Mouse (Mus musculus): ENCODE measurements around the gene Suds3. TPM values are rescaled to one million over a fixed set of nuclear protein-coding genes. Genes with fewer than 3 reads are reported as not detected.

Suds3 gene
- 100 to 1,000 TPM in 1 of 26 experiments, 10 to 100 TPM in 25; 16.4 to 115 (median 53.8) TPM for total RNA-seq (2018; cell fraction: chromatin; rRNA removed)
- total RNA-seq (2018; cell fraction: cytosol; rRNA removed), result 10 to 100 TPM; 33.5 to 56.0 (median 44.2) TPM
- 10 to 100 TPM; 19.6 to 83.1 (median 39.0) TPM for total RNA-seq (2018; cell fraction: nucleus; rRNA removed)
- 50.8 to 76.9 TPM (median 59.2 TPM) in 3 replicates for polyA plus RNA-seq (2018)

DNA sequence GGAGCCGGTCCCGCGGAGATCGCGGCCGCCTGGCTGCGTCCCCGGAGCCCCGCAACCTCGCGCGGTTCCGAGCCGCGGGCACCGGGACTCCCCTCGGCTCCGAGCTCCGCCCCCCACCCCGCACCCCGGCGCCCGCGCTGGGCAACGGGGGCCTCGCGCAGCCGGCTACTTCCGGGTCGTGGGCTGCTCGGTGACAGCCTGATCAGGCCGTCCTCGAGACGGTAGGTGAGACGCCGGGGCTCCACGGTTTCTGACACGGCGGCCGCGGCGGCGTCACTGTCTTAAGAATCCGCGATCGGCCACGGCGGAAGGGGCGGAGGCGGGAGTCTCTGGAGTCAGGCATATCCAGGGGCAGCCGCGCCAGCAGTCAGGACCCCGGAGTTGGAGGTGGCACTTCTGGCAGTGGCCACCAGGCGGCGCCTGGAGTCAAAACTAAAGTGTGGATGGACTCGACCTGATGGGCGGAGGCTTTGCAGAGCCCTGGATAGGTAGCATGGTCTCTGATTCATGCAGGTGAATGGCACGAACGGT is at the start of gene Suds3:
Gene Suds3, minus strand, starts transcription at position 278 of the 531 bp plus-strand sequence.
- H3K36me3 ChIP-seq (ENCODE audit: inconsistent target), result peaks cover 20% of the 10 kb centered on the region
- WGBS (ENCODE audit: missing documents), result under 1% methylated on average over 52 of the region's 59 CpGs
- peak within 1 kb of the TSS; percentile 69 for H3K27ac ChIP-seq
- peaks cover 46% of the 10 kb centered on the region for H3K79me2 ChIP-seq (ENCODE audit: inconsistent target)
- H3K4me3 ChIP-seq (ENCODE audit: inconsistent target), result peak within 1 kb of the TSS; percentile 98

DNA sequence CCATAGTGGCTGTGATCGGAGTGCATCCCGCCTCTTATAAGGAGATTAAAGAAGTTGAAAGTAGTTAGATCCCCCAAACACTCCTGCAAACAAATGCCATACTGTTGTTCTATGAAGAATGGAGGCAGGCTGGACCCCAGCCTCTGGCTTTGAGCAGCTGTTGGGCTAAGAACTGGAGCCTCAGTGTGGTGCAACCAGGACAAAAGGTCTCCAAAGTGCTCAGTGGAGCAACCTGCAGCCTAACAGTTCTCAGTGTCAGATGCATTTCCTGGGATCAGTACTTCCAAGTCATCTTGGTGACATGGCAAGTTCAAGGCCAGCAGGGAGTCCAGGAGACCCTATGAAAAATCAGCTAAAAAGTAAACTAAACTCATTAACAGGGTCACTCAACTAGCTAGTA is 49.0 kb upstream of the Suds3 start:
- Histone ChIP-seq H3K4me3 (ENCODE audit: inconsistent target) (no peak overlapping the region), H3K27ac (peak overlapping the region; percentile 19; the same call in 1 of the 2 replicates), H3K36me3 (ENCODE audit: inconsistent target) (peaks cover 38% of the 10 kb centered on the region), H3K79me2 (ENCODE audit: inconsistent target) (peaks cover 100% of the 10 kb centered on the region)
- WGBS (ENCODE audit: missing documents), result 83% methylated on average over 2 of the region's 2 CpGs

DNA sequence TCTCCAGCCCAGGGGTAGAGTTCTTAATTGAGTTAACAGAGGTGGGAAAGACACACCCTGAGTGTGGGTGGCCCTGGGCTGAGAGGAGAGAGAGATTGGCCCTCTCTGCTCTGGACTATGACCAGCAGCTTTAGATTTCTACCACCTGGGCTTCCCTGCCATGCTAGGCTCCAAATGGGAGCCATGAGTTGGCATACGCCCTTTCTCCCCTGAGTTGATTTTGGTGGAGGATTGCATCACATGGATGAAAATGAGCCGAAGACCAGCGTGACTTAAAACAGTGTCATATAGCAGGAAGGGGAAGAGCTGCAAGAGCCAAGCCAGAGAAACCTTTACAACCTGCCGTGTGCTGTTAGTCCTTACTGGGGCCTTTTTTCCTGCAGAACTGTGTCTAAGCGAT is 48.6 kb upstream of the Suds3 start:
- H3K79me2 ChIP-seq (ENCODE audit: inconsistent target), result peaks cover 98% of the 10 kb centered on the region
- H3K27ac ChIP-seq, result peak overlapping the region; percentile 19; the same call in 1 of the 2 replicates
- no peak overlapping the region for H3K4me3 ChIP-seq (ENCODE audit: inconsistent target)
- H3K36me3 ChIP-seq (ENCODE audit: inconsistent target), result peaks cover 38% of the 10 kb centered on the region
- 33% methylated on average over 5 of the region's 5 CpGs for WGBS (ENCODE audit: missing documents)

DNA sequence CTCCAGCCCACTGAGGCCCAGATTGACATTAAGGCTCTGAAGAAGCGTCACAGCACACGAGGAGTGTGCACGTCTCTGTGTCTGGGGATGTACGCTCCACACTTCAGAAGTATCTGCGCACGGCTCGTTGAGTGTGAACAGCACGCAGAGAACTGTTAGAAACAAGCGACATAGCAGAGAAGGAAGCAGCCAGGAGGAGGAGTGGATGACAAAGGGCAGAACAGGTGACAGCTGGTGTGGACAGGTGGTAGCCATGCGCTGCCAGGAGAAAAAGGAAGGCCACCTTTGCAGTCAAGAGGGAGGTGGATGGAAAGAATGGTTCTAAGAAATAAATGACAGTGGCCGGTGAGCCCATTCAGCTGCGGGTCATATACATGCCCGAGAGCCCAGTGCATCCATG is 47.9 kb upstream of the Suds3 start:
- Histone ChIP-seq H3K79me2 (ENCODE audit: inconsistent target) (peaks cover 90% of the 10 kb centered on the region), H3K27ac (no peak overlapping the region), H3K4me3 (ENCODE audit: inconsistent target) (no peak overlapping the region), H3K36me3 (ENCODE audit: inconsistent target) (peaks cover 38% of the 10 kb centered on the region)
- 98% methylated on average over 13 of the region's 13 CpGs for WGBS (ENCODE audit: missing documents)

GRCm38 (mm10) chr5:117160499-117160898 is 44.6 kb upstream of the Suds3 start:
- Histone ChIP-seq H3K4me3 (ENCODE audit: inconsistent target) (no peak overlapping the region), H3K79me2 (ENCODE audit: inconsistent target) (peaks cover 83% of the 10 kb centered on the region), H3K27ac (peak overlapping the region; percentile 94), H3K36me3 (ENCODE audit: inconsistent target) (peaks cover 16% of the 10 kb centered on the region)
- WGBS (ENCODE audit: missing documents), result 91% methylated on average over 10 of the region's 10 CpGs

- H3K27ac ChIP-seq, result peak overlapping the region; percentile 94
- no peak overlapping the region for H3K4me3 ChIP-seq (ENCODE audit: inconsistent target)
These were observed 43.9 kb upstream of the Suds3 start for GRCm38 (mm10) chr5:117159805-117160291.

GRCm38 (mm10) chr5:117159326-117159725 is 43.4 kb upstream of the Suds3 start:
- Histone ChIP-seq H3K27ac (peak overlapping the region; percentile 94), H3K36me3 (ENCODE audit: inconsistent target) (peaks cover 5% of the 10 kb centered on the region), H3K79me2 (ENCODE audit: inconsistent target) (peaks cover 83% of the 10 kb centered on the region), H3K4me3 (ENCODE audit: inconsistent target) (no peak overlapping the region)
- 40% methylated on average over 7 of the region's 8 CpGs for WGBS (ENCODE audit: missing documents)

More at GRCm38 (mm10) chr5:117159805-117160291, 43.9 kb upstream of the Suds3 start:
- H3K79me2 ChIP-seq (ENCODE audit: inconsistent target), result peaks cover 83% of the 10 kb centered on the region
- WGBS (ENCODE audit: missing documents), result 42% methylated on average over 6 of the region's 6 CpGs
- peaks cover 9% of the 10 kb centered on the region for H3K36me3 ChIP-seq (ENCODE audit: inconsistent target)

DNA sequence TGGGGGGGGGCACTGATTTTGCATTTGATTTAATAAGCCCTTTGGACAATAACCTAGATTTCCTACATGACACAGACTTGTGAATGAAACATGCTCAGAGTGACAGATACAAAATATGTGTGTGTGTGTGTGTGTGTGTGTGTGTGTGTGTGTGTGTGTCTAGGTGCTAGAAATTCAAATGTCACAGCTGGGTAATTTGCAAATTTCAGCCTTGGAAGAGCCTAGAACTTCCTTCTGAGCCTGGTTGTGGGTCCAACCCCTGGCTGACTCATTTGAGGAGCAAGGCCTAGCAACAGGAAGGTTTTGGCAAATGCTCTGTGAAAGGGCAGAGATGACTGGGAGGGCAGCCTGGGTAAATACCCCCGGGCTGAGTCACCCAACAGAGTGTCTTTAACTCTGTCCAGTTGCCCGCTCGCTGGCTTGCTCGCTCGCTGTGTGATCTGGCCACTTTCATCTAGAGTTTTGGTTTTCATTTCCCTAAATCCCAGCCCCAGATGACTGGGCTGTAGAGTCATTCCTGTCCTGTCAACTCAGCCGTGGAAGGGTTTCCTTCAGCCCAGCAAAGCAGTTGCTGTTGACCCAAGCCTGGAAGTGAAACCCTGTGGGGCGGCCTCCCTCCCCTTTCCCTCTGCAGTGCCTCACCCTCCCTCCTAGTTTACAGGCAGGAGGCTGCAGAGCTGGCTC is 42.6 kb upstream of the Suds3 start:
- WGBS (ENCODE audit: missing documents), result under 1% methylated on average over 6 of the region's 7 CpGs
- H3K27ac ChIP-seq, result peak overlapping the region; percentile 94
- H3K36me3 ChIP-seq (ENCODE audit: inconsistent target), result peaks cover 5% of the 10 kb centered on the region
- no peak overlapping the region for H3K4me3 ChIP-seq (ENCODE audit: inconsistent target)
- H3K79me2 ChIP-seq (ENCODE audit: inconsistent target), result peaks cover 83% of the 10 kb centered on the region

DNA sequence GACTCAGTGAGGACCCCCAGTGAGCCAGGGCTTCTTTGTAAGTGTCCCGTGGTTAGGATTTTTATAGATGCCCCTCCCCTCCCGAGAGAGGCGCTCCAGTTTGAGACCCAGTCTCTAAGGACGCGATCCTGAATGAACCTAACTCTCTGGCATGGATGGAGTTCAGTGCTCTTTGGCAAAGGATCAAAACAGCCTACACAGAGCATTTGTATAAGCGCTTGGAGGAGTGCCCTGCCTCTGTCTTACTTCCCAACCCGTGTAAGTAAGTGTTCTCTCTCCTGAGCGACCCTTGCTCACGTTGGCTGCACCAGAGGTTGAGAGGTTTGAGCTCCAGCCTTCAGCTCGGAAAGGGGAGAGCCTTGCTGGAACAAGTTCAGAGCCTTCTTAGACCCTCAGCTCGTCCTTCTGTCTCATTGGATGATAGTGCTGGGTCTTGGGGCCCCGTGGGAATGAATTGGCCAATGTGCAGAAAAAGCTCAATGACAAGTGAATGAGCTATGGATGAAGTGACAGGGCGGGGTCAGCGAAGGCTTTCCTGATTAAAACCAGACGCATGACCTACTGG is 37.7 kb upstream of the Suds3 start:
- Histone ChIP-seq H3K36me3 (ENCODE audit: inconsistent target) (peaks cover 19% of the 10 kb centered on the region), H3K27ac (no peak overlapping the region), H3K4me3 (ENCODE audit: inconsistent target) (no peak overlapping the region), H3K79me2 (ENCODE audit: inconsistent target) (peaks cover 92% of the 10 kb centered on the region)
- 95% methylated on average over 15 of the region's 15 CpGs for WGBS (ENCODE audit: missing documents)

GRCm38 (mm10) chr5:117152944-117153343 is 37.0 kb upstream of the Suds3 start:
- Histone ChIP-seq H3K27ac (no peak overlapping the region), H3K79me2 (ENCODE audit: inconsistent target) (peaks cover 98% of the 10 kb centered on the region), H3K4me3 (ENCODE audit: inconsistent target) (no peak overlapping the region), H3K36me3 (ENCODE audit: inconsistent target) (peaks cover 19% of the 10 kb centered on the region)

- Histone ChIP-seq H3K4me3 (ENCODE audit: inconsistent target) (no peak overlapping the region), H3K79me2 (ENCODE audit: inconsistent target) (peaks cover 97% of the 10 kb centered on the region), H3K36me3 (ENCODE audit: inconsistent target) (peaks cover 19% of the 10 kb centered on the region), H3K27ac (peak overlapping the region; percentile 84)
- 76% methylated on average over 5 of the region's 5 CpGs for WGBS (ENCODE audit: missing documents)
These were observed 34.2 kb upstream of the Suds3 start for GRCm38 (mm10) chr5:117150068-117150467.

DNA sequence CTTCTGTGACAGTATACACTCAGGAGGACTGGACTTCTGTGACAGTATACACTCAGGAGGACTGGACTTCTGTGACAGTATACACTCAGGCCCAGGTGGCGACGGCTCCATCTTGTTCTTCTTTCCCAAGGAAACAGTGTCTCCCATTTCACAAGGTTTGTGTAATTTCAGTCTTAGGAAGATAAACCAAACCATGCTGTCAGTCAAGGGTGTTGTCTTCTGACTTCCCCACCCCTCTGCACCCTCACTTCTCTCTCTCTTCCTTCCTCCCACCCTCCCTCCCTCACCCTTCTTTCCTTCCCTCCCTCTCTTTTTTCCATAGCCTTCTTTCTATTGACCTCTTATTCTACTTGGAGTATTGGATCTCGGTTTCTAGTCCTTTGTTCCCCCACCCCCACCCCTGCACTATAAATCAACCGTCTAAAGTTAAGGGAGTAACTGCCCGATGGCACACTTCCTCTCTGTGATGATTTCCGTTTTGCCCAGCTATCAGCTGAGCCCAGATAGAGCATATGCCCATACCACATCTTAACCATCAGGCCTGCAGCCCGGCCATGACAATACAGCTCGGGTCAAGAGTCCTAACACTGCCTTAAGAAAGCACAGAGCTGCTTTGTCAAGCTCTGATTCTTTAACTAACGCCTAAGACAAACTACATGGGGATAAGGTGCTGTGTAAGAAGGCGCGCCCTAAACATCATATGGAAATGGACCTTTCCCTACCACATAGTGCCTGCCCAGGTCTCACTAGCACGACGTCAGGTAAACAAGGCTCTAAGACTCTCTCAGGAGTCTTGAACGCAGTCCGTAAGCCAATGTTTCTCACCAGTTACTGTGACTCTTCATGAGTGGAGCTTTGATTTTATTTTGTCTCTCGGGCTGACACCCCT is 33.4 kb upstream of the Suds3 start:
- H3K4me3 ChIP-seq (ENCODE audit: inconsistent target), result no peak overlapping the region
- H3K27ac ChIP-seq, result peak overlapping the region; percentile 84
- H3K79me2 ChIP-seq (ENCODE audit: inconsistent target), result peaks cover 97% of the 10 kb centered on the region
- H3K36me3 ChIP-seq (ENCODE audit: inconsistent target), result peaks cover 19% of the 10 kb centered on the region
- WGBS (ENCODE audit: missing documents), result 27% methylated on average over 16 of the region's 16 CpGs

GRCm38 (mm10) chr5:117147187-117148095 is 31.5 kb upstream of the Suds3 start:
- 62% methylated on average over 16 of the region's 16 CpGs for WGBS (ENCODE audit: missing documents)
- no peak overlapping the region for H3K4me3 ChIP-seq (ENCODE audit: inconsistent target)
- peaks cover 97% of the 10 kb centered on the region for H3K79me2 ChIP-seq (ENCODE audit: inconsistent target)
- H3K36me3 ChIP-seq (ENCODE audit: inconsistent target), result peaks cover 20% of the 10 kb centered on the region; the same call in 1 of the 2 replicates
- peak overlapping the region; percentile 92 for H3K27ac ChIP-seq

Data from macrophage (primary cell).